In genomic region chrX:42149557-42150345, GRCm38 (mm10) we compare ENCODE assay signal across 8 mouse cellular contexts. TPM values are rescaled to one million over a fixed set of nuclear protein-coding genes. Genes with fewer than 3 reads are reported as not detected.
DNase-seq lines count a peak whose midpoint lies in the region; ATAC-seq and TF ChIP-seq lines count a peak whose summit lies in the region.

No protein-coding gene starts in this region.

- peaks cover 23% of the 10 kb centered on the region for H3K79me2 ChIP-seq in CH12.LX (replicated peaks; ENCODE audit: control insufficient read depth, extremely low read depth, insufficient read depth, poor library complexity, severe bottlenecking)

- no peaks in the 10 kb centered on the region for H3K9me3 ChIP-seq in CH12.LX (replicated peaks; ENCODE audit: low read length)
- no peaks in the 10 kb centered on the region for H3K9me3 ChIP-seq in forebrain, embryonic 14.5 days (replicated peaks; ENCODE audit: control insufficient read depth, low read length)
- H3K9me3 ChIP-seq in lung, postnatal 0 days (ENCODE audit: low read length), result no peaks in the 10 kb centered on the region

- TF ChIP-seq RAD21 in CH12.LX (IDR thresholded peaks at IDR 0.05; ENCODE audit: low read depth, low read length), result no peak

- DNase-seq in CH12.LX (ENCODE audit: extremely low read depth), result peak; percentile 20
- peak; percentile 56 for DNase-seq in forebrain, embryonic 14.5 days (ENCODE audit: low spot score)
- DNase-seq in heart, postnatal 14 days, result peak; percentile 67 to 74
- peak; percentile 10 for DNase-seq in layer of hippocampus, adult 9-11 months
- DNase-seq in lung, postnatal 0 days (ENCODE audit: low spot score), result peak; percentile 52
- DNase-seq in ovary, postnatal 36 days (ENCODE audit: low spot score), result peak; percentile 57
- peak; percentile 76 for DNase-seq in thymus, postnatal 14 days

- in situ Hi-C loops in CH12.LX (cut with MboI; ENCODE audit: low pct_ligation_motif_present, low pct_unique_long_range_greater_than_20kb, low sequenced_read_pairs), result loop anchor here (10.0 kb wide), 1 partner anchor 75 kb away; no protein-coding TSS in a partner anchor

- peak overlapping the region; percentile 57 to 88 (median 67) for H3K4me3 ChIP-seq in CH12.LX (replicated peaks in 1 of 3; ENCODE audit: low read depth in 2 of 3, low read length in 2 of 3, poor library complexity in 1 of 3)
- H3K4me3 ChIP-seq in forebrain, embryonic 14.5 days (ENCODE audit: low read depth, low read length), result peak overlapping the region; percentile 56
- peak overlapping the region; percentile 65 for H3K4me3 ChIP-seq in lung, postnatal 0 days (ENCODE audit: low read depth, low read length)

- peak; percentile 23 for ATAC-seq in cerebellum, adult (ENCODE audit: insufficient number of reproducible peaks, low FRiP score, low TSS enrichment)
- ATAC-seq in forebrain, embryonic 14.5 days, result peak; percentile 57
- peak; percentile 8 for ATAC-seq in lung, postnatal 0 days

- no peaks in the 10 kb centered on the region for H3K27me3 ChIP-seq in CH12.LX (replicated peaks)
- no peaks in the 10 kb centered on the region for H3K27me3 ChIP-seq in forebrain, embryonic 14.5 days (replicated peaks; ENCODE audit: control insufficient read depth, insufficient read depth, low read length)
- H3K27me3 ChIP-seq in lung, postnatal 0 days (replicated peaks; ENCODE audit: insufficient read depth, low read length), result no peaks in the 10 kb centered on the region

- peak overlapping the region; percentile 98 for H3K9ac ChIP-seq in CH12.LX (ENCODE audit: insufficient read depth, low read depth)
- H3K9ac ChIP-seq in forebrain, embryonic 14.5 days (ENCODE audit: low read length), result peak overlapping the region; percentile 95
- peak overlapping the region; percentile 90 for H3K9ac ChIP-seq in lung, postnatal 0 days (replicated peaks; ENCODE audit: low read depth)

- H3K36me3 ChIP-seq in CH12.LX (replicated peaks in 1 of 2; ENCODE audit: control insufficient read depth in 1 of 2, insufficient read depth in 1 of 2, low read length in 1 of 2), result no peaks in the 10 kb centered on the region
- H3K36me3 ChIP-seq in forebrain, embryonic 14.5 days (ENCODE audit: control insufficient read depth, insufficient read depth, low read length), result no peaks in the 10 kb centered on the region
- H3K36me3 ChIP-seq in lung, postnatal 0 days (ENCODE audit: insufficient read depth, low read length), result no peaks in the 10 kb centered on the region

- no peak for TF ChIP-seq EP300 in CH12.LX (IDR thresholded peaks at IDR 0.05; ENCODE audit: low read length)
- TF ChIP-seq EP300 in lung, postnatal 0 days (IDR thresholded peaks at IDR 0.05), result no peak

- H3K27ac ChIP-seq in CH12.LX (ENCODE audit: insufficient read depth, low read depth), result peak overlapping the region; percentile 93
- H3K27ac ChIP-seq in forebrain, embryonic 14.5 days (ENCODE audit: low read depth, low read length), result peak overlapping the region; percentile 99
- peak overlapping the region; percentile 99 for H3K27ac ChIP-seq in lung, postnatal 0 days (ENCODE audit: low read length)

- dilution Hi-C loops in CH12.LX (cut with MboI; ENCODE audit: extremely low pct_ligation_motif_present, extremely low pct_unique_long_range_greater_than_20kb, low sequenced_read_pairs), result no loop called here

- 35% methylated on average over 67 of the region's 71 CpGs for WGBS in forebrain, embryonic 14.5 days
- 26% methylated on average over 22 of the region's 71 CpGs for WGBS in lung, postnatal 0 days

- intact Hi-C loops in heart, postnatal 14 days (cut with DNase I), result loop anchor here (5.0 kb wide), 3 partner anchors 43 to 117 kb away; no protein-coding TSS in a partner anchor

- H3K4me2 ChIP-seq in CH12.LX (ENCODE audit: insufficient read depth, low read depth, poor library complexity, severe bottlenecking), result peak overlapping the region; percentile 13; the same call in 1 of the 2 replicates
- H3K4me2 ChIP-seq in forebrain, embryonic 14.5 days (ENCODE audit: low read length), result peak overlapping the region; percentile 50
- peak overlapping the region; percentile 50 for H3K4me2 ChIP-seq in lung, postnatal 0 days (replicated peaks; ENCODE audit: low read depth, low read length)

- TF ChIP-seq POLR2A in CH12.LX (IDR thresholded peaks at IDR 0.05; ENCODE audit: low read depth, low read length), result peak; percentile 43; the same call in 1 of the 2 replicates

- TF ChIP-seq CTCF in CH12.LX (conservative IDR thresholded peaks at IDR 0.05 in 1 of 2, IDR thresholded peaks at IDR 0.05 in 1 of 2; ENCODE audit: low read depth in 2 of 2, low read length in 2 of 2), result no peak
- TF ChIP-seq CTCF in lung, postnatal 0 days (IDR thresholded peaks at IDR 0.05), result no peak

- H3K4me1 ChIP-seq in CH12.LX (ENCODE audit: control insufficient read depth in 1 of 2, insufficient read depth in 2 of 2), result peaks cover 0 to 5% of the 10 kb centered on the region in 2 experiments; a peak in 1 of 4 replicates
- no peaks in the 10 kb centered on the region for H3K4me1 ChIP-seq in forebrain, embryonic 14.5 days (ENCODE audit: control insufficient read depth, insufficient read depth, low read length)
- no peaks in the 10 kb centered on the region for H3K4me1 ChIP-seq in lung, postnatal 0 days (ENCODE audit: insufficient read depth, low read depth, low read length)

TF ChIP-seq in CH12.LX, 34 proteins besides CTCF, POLR2A, EP300 and RAD21:
- TF ChIP-seq ETS1 (conservative IDR thresholded peaks at IDR 0.05; ENCODE audit: low read depth, low read length), result no peak
- no peak for TF ChIP-seq CHD1 (IDR thresholded peaks at IDR 0.05; ENCODE audit: low read depth, low read length)
- TF ChIP-seq BHLHE40 (IDR thresholded peaks at IDR 0.05; ENCODE audit: low read depth, low read length), result no peak
- TF ChIP-seq TCF12 (IDR thresholded peaks at IDR 0.05; ENCODE audit: low read depth, low read length), result no peak
- TF ChIP-seq PAX5 (IDR thresholded peaks at IDR 0.05; ENCODE audit: low read length), result no peak
- no peak for TF ChIP-seq IRF4 (IDR thresholded peaks at IDR 0.05; ENCODE audit: low read depth, low read length)
- no peak for TF ChIP-seq HCFC1 (IDR thresholded peaks at IDR 0.05; ENCODE audit: low read depth, low read length)
- no peak for TF ChIP-seq ZNF384 (IDR thresholded peaks at IDR 0.05; ENCODE audit: low read depth, low read length)
- TF ChIP-seq JUND (conservative IDR thresholded peaks at IDR 0.05; ENCODE audit: low read depth, low read length), result no peak
- no peak for TF ChIP-seq ZKSCAN1 (IDR thresholded peaks at IDR 0.05; ENCODE audit: borderline replicate concordance, low read depth, low read length)
- no peak for TF ChIP-seq ZC3H11A (IDR thresholded peaks at IDR 0.05; ENCODE audit: low read depth, low read length)
- no peak for TF ChIP-seq POLR2AphosphoS2 (IDR thresholded peaks at IDR 0.05; ENCODE audit: low read depth, low read length)
- TF ChIP-seq TBP (conservative IDR thresholded peaks at IDR 0.05; ENCODE audit: low read depth, low read length), result no peak
- TF ChIP-seq MAFK (IDR thresholded peaks at IDR 0.05; ENCODE audit: insufficient replicate concordance, low read length), result no peak
- no peak for TF ChIP-seq ELF1 (IDR thresholded peaks at IDR 0.05; ENCODE audit: low read depth, low read length)
- no peak for TF ChIP-seq UBTF (IDR thresholded peaks at IDR 0.05; ENCODE audit: low read depth, low read length)
- TF ChIP-seq MXI1 (IDR thresholded peaks at IDR 0.05; ENCODE audit: low read depth, low read length), result no peak
- TF ChIP-seq ZMIZ1 (IDR thresholded peaks at IDR 0.05; ENCODE audit: low read depth, low read length), result 0 out of 2 replicates have a peak, but pooled peaks have one; percentile 30
- no peak for TF ChIP-seq MYC (IDR thresholded peaks at IDR 0.05; ENCODE audit: low read depth, low read length)
- no peak for TF ChIP-seq RCOR1 (conservative IDR thresholded peaks at IDR 0.05; ENCODE audit: low read depth, low read length)
- TF ChIP-seq KAT2A (IDR thresholded peaks at IDR 0.05; ENCODE audit: insufficient replicate concordance, low read length), result no peak
- TF ChIP-seq NRF1 (IDR thresholded peaks at IDR 0.05; ENCODE audit: low read depth, low read length), result peak; percentile 12; the same call in 1 of the 2 replicates
- TF ChIP-seq E2F4 (IDR thresholded peaks at IDR 0.05; ENCODE audit: insufficient replicate concordance, low read depth, low read length), result no peak
- no peak for TF ChIP-seq MEF2A (IDR thresholded peaks at IDR 0.05; ENCODE audit: borderline replicate concordance, low read depth, low read length)
- no peak for TF ChIP-seq USF1 (IDR thresholded peaks at IDR 0.05; ENCODE audit: low read depth, low read length)
- TF ChIP-seq MAZ (IDR thresholded peaks at IDR 0.05; ENCODE audit: low read depth, low read length), result peak; percentile 17; the same call in 1 of the 2 replicates
- no peak for TF ChIP-seq USF2 (conservative IDR thresholded peaks at IDR 0.05; ENCODE audit: low read depth, low read length)
- TF ChIP-seq SIN3A (IDR thresholded peaks at IDR 0.05; ENCODE audit: low read length), result 0 out of 2 replicates have a peak, but pooled peaks have one; percentile 47
- no peak for TF ChIP-seq SMC3 (IDR thresholded peaks at IDR 0.05; ENCODE audit: low read depth, low read length)
- no peak for TF ChIP-seq JUN (IDR thresholded peaks at IDR 0.05; ENCODE audit: insufficient read depth, low read depth, low read length)
- TF ChIP-seq MAX (IDR thresholded peaks at IDR 0.05; ENCODE audit: low read length), result no peak
- 0 out of 2 replicates have a peak, but pooled peaks have one; percentile 44 for TF ChIP-seq NELFE (IDR thresholded peaks at IDR 0.05; ENCODE audit: low read depth, low read length)

RNA-seq across cellular contexts. Expression of gene Stag2, which starts 0.6 kb away (rescaled TPM):
- total RNA-seq in CH12.LX (2012; rRNA removed), result 43.5 and 54.0 TPM in 2 replicates
- 138 and 157 TPM in 2 replicates for total RNA-seq in CH12.LX (2014; rRNA removed)
- polyA plus RNA-seq in CH12.LX (2012; ENCODE audit: insufficient read length, low read depth), result 48.9 and 52.5 TPM in 2 replicates
- polyA plus RNA-seq in forebrain, embryonic 14.5 days (2014; fragmentation: Nextera tagmentation; extraction: Ambion mirVana), result 40.7 and 45.7 TPM in 2 replicates
- total RNA-seq in heart, postnatal 14 days (2021), result 10 to 100 TPM; 54.3 to 57.3 TPM
- polyA plus RNA-seq in lung, postnatal 0 days (2015; fragmentation: Nextera tagmentation; extraction: Ambion mirVana), result 26.8 and 32.8 TPM in 2 replicates

Comparison
In these comparisons a context has a peak if more than half of its experiments do, and no peak if none do; other contexts are left out.
1. Peak in every context shown above with its lines: DNase-seq, ATAC-seq, H3K4me3 ChIP-seq and H3K27ac ChIP-seq.
2. DNase-seq: peak in every context shown above with its lines; median percentile 76 in thymus, postnatal 14 days; 70 in heart, postnatal 14 days; 57 in ovary, postnatal 36 days; 56 in forebrain, embryonic 14.5 days; 52 in lung, postnatal 0 days; 20 in CH12.LX; 10 in layer of hippocampus, adult 9-11 months.